Mouse (Mus musculus): ENCODE results near the gene Irf3.

Gene Irf3

DNA sequence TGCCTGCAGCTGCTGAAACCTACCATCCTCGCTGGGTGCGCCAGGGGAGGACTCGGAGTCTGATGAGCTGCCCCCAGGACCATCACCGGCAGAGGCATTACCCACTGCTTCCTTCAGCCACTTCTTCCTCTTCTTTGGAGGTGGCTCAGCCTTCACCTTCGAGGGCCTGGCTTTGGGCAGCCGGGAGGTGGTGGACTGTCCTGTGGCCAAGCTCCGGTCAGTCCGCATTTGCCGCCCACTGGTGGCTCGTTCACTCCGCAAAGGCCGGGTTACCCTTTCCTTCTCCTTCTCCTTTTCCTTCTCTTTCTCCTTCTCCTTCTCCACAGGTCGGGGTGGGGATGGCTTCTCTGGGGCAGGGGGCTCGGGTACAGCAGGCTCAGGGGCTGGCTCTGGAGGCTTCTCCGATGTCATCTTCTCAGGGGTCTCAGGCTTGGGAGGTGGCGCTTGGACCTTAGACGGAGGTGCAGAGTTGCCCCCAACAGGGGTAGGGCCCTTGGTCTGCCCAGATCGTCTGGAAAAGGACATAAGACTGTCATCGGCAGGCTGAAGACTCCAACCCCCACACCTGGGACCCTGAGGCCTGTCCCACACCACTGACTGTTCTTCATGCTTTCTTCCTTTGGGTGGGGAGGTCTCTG is 36.4 kb downstream of the Irf3 start:
- no peak for DNase-seq (ENCODE audit: low spot score in 2 of 2)

DNA sequence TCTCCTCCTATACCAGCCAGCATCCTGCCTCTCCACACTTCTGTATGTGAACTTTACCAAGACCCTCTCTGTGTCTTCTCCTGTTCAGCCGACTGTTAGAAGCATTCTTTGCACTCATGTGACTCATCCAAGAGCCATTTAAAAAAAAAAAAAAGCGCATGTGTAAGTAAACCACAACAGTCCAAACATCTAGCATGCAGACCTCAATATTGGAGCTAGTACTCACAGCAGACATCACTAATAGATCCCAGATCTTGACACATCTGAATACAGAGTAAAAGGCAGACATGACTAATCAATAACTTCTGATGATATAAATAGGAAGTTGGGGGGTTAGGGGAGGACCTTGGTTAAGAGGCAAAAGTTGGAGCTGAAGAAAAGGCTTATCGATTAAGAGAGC is 38.2 kb downstream of the Irf3 start:
- no peak for DNase-seq (ENCODE audit: low spot score in 2 of 2)

DNA sequence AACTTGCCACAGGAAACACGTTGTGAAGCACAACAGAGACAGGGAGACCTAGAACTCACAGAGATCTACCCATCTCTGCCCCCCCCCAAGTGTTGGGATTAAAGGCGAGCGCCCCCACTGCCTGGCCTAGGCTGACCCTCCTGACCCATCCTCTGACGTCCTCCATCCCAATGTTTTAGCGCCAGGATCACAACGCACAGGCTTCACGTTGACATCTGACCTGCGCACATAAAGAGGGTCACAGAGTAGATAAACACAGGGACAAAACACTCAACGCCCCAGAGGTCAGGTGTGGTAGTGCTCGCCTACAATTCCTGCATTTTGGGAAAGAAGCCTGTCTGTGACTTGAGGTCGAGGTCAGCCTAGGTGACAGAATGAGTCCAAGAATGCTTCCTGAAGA is 39.3 kb downstream of the Irf3 start:
- DNase-seq (ENCODE audit: low spot score in 2 of 2): no peak

DNA sequence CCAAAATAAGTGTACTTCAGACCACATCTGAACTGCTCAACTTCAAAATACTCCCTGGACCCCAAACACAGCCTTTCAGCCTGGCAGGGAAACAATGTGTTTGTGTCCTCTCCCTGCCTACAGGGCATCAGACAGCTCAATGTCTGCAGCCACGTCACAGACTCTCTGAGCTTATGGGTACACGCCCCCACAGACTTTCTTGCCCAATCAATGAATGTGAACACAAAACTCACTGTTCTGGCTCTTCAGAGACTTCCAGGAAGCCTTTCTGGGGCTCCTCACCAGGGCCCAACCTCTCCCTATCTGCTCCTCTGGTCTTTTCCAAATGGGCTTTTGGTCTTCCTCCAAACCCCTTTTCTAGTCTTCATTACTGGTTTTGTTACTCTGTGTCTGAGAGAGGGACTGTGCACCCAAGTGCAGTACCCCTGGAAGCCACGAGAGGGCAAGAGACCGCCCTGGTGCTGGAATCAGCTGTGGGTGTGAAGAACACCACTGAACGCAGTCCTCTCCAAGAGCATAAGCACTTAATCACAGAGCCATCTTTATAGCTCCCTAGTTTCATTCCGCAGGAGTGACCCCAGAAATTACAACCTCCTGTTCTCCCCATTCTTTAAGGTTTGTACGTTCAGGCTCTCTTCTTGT is 40.4 kb downstream of the Irf3 start:
- peak; percentile 36 to 65 for DNase-seq (ENCODE audit: low spot score in 2 of 2)

DNA sequence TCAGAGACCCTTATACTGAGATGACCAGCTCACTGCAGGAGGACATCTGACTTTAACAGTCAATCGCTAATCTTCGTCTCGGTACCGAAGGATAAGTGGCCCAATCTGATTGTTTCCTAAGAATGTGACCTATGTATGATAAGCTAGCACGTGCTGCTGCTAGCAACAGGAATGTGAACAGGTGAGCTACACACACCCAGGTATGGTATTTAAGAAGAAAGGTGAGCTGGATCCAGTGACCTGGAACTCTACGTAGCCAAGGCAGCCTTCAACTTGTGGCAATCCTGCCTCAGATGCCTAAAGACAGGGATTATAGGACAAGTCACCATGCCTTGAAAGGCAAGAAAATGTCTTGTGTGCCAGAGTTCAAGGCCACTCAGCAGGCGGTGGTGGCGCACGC is 41.0 kb downstream of the Irf3 start:
- DNase-seq (ENCODE audit: low spot score in 2 of 2): no peak

DNA sequence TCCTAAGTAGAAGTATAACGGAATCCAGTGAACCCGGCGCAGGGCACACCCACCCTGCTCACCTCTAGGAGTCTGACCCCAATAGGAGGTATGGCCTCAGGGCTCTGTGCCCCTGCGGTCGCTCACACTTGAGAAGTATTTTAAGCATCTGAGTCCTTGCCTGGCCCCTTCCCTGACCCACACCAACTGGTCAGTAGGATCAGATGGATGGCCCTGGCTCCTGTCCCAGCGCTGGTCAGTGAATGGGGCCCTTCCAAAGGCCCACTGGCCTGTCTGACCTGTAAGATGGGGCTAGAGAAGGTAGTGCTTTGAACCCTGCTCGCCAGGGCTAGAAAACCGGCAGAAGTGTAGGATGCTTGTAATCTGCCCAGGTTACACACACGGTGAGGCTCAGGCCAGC is 43.4 kb downstream of the Irf3 start:
- no peak for DNase-seq (ENCODE audit: low spot score in 2 of 2)

DNA sequence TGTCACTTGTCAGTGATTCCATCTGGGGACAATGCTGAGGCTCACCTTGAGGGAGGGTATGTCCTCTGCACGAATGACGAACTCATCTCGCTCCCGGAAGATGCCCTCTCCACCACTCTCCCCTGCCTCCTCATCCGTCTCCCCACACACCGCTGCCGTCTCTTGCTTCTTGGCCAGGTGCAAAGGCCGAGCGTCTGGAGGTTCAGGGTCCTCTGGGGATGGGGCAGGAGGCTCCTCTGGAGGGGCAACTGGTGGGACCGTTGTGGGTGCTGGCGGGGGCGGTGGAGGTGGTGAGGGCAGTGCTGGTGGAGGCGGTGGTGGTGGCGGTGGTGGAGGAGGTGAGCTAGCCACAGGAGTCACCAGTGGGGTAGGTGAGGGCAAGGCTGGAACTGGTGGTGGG is 45.9 kb downstream of the Irf3 start:
- no peak for DNase-seq (ENCODE audit: low spot score in 2 of 2)

DNA sequence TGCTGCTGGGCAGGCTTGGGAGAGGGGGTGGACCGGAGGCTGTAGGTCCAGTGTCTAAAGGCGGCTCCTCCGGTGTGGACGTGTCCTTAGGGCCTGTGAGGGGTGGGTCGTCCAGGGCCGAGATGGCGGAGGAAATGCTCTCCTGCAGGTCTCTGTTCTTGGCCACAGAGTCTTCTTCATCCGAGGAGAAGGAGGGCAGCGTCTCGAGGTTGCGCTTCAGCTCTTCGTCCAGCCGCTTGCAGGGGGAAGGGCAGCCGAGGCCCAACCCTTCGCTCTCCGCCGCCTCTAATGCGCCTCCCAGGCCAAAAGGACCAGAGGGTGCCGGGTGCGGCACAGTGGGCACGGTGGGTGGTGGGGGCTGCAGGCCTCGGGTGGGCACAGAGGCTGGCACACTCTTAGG is 48.3 kb downstream of the Irf3 start:
- no peak for DNase-seq (ENCODE audit: low spot score in 2 of 2)

DNA sequence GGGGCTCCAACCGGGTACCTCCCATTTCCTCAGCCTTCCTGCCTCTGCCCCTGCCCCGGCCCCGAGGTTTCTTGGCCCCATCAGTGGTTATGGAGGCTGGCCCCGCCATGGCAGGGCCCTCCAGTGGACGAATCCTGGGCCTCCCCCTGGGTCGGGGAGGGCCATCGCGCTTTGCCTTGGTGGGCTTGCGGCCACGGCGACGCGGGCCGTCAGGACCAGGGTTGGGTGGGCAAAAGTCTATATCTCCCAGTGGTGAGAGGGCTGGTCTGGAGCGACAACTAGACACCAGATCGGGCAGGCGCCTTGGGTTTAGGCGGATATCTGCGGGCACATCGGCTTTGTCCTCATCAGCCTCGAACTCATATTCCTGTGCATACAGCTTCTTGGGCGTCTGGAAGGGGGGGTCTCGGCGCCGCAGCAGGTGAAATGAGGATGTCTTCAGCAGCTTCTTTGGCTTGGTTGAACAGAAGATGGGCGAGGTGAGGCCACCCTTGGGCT is 49.5 kb downstream of the Irf3 start:
- no peak for DNase-seq (ENCODE audit: low spot score in 2 of 2)

DNA sequence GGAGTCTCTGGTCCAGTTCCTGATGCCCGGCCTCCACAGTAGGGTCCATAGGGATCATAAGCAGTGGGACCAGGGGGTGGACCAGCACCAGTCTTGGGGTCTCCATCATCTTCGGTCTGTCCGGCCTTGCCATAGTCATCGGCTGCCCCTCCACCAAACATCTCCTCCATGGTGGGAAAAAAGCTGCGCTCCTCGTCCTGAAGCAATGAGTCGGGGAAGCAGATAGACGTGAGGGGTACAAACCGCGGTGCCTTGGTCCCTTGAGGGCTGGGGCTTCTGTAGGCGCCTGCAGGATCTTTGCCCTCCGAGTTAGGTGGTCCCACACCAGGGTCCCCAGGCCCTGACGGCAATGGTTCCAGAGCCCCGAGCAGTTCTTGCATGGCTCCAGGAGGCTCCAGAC is 50.0 kb downstream of the Irf3 start:
- DNase-seq (ENCODE audit: low spot score in 2 of 2): no peak

DNA sequence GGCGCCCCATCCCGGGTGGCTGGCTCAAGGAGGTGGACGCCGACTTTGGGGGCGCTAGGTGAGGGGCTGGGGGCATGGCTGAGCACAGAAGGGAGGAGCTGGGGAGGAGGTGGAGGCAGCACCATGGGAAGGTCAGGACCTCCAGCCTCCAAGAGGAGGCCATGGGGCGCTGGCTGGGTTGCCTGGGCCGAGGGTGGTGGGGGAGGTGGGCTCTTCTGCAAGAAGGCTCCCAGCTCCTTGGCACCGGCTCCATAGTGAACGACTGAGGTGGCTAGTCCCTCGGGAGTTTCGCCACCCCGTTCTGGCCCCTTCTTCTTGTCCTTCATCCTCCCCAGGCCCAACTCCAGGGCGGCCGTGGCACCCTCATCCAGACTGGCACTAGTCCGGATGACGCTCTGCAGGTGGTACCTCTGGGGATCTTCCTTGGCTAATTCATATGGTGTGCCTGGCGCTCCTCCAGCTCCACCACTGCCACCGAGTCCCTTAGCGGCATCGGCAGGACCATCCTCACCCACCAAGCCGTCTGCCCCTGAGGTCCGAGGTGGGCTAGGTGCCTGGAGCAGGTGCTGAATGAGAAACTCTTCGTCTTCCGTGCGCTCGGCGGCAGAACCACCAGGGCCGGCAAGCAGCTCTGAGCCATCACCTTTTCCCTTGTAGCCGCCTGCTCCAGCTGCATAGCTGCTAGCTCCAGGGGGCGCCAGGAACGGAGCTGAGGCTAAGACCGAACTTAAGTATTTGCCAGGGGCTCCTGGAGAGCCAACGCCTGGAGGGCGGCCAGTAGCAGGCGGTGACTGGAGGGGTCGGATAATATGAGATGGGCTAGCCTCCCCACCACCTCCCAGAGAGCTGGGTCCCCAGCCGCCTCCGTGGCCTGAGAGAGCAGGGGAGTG is 50.8 kb downstream of the Irf3 start:
- no peak for DNase-seq (ENCODE audit: low spot score in 2 of 2)

DNA sequence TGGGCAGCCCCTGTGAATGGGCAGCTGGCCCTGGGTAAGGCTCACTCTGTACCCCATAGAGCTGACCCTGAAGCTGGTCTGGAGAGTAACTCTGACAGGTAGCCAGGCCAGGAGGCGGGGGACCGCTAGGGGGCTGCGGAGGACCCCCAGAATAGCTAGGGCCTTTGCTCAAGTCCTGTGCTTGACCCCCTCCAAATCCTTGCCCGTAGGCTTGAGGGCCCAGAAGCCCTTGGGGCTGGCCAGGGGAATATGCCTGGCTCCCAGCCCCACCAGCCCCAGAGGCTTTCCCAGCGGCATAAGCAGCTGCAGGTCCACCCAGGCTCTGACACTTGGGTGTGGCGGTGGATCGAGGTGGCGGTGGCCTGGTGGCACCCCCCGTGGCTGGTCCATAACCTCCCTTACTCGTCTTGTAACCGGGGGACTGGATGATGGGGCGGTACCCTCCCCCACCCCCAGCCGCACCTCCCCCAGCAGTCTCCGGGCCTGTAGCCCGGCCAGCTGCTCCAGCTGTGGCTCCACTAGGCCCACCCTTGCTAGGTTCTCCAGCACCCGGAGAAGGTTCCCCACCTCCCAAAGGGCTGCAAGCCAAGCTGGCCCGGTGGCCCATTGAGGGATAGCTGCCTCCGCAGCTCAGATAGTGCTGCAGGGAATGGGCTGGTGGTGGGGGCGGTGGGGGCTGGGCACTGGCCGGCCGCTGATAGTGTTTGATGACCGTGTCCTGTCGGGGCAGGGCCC is 51.6 kb downstream of the Irf3 start:
- DNase-seq (ENCODE audit: low spot score in 2 of 2): no peak

DNA sequence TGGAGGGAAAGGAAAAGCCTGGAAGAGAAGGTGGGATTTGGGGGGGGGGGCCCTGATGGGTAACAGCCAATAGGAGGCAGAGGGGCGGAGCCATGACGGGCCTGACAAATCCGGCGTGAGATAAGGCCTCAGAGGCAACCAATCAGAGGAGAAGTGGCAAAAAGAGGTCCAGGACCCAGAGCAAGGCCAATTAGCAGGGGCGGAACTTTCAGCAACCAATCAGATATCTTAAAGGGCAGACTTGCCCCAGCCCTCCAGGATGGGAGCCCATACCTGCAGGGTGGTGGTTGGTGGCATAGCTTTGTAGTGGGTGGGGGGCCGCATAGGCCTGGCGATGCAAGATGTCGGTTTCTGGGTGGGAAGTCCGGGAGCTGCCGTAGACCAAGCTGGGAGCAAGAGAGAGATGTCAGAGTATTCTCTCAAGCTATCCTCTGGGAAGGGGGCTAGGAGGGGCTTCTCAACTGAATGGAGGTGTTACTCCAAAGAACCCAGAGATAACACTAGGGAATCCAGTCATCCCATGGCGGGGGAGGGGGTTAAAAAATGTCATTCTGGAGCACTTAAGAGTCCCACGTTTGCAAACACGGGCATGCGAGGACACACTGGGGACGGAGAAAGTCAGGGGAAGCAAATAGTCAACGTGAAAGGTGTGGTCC is 53.6 kb downstream of the Irf3 start:
- DNase-seq (ENCODE audit: low spot score in 2 of 2): peak in 1 of 2 experiments; percentile 79

DNA sequence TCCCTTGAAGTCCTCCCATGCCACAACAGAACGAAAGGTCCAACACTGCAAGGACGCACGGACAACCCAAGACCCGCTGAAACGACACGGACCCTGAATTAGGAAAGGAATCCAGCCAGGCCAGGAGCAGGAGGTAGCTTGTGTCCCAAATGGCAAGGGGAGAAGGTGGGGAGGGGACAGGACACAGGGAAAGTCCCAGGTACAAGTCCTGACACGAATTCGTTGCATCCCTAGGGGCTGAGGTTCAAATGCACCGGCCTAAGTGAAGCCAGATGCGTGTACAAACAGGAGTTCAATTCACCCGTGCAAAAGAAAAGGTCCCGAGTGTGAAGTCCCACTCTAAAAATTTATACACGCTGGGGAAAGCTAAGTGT is 54.1 kb downstream of the Irf3 start:
- no peak for DNase-seq (ENCODE audit: low spot score in 2 of 2)

Measured in cerebellum, postnatal 4 days (tissue).